Mouse (Mus musculus): Measurements from ENCODE around the gene Pigo.

GRCm38 (mm10) chr4:43044673-43045072 lies 19.1 kb upstream of the Pigo start:
- no peak for TF ChIP-seq MYOG (IDR thresholded peaks at IDR 0.05; ENCODE audit: control insufficient read depth, extremely low read depth, insufficient read length)
- no peak for TF ChIP-seq USF1 (IDR thresholded peaks at IDR 0.05; ENCODE audit: low read depth)
- TF ChIP-seq CTCF (IDR thresholded peaks at IDR 0.05; ENCODE audit: control insufficient read depth, insufficient read depth, insufficient read length) = no peak
- TF ChIP-seq CEBPB (IDR thresholded peaks at IDR 0.05; ENCODE audit: low read depth) = no peak
- TF ChIP-seq MYOD1 (IDR thresholded peaks at IDR 0.05; ENCODE audit: control insufficient read depth, insufficient read length, low read depth) = no peak
- no peak for TF ChIP-seq MAX (IDR thresholded peaks at IDR 0.05)
